Mouse (Mus musculus) lung, postnatal 0 days (tissue): ENCODE results near the gene Emd.

Experiments used
- CTCF ChIP-seq: IDR thresholded peaks from 2 replicates; pipeline ENCODE4 v1.5.1; 2016; ENCODE audit warnings: antibody characterized with exemption, mild to moderate bottlenecking
- EP300 ChIP-seq: IDR thresholded peaks from 2 replicates; pipeline ENCODE4 v1.6.1; 2016; ENCODE audit warnings: antibody characterized with exemption, mild to moderate bottlenecking, control low read depth

- TF ChIP-seq EP300 (no peak), CTCF (no peak)
Measured at GRCm38 (mm10) chrX:74257746-74258145, 3.3 kb downstream of the Emd start.
